ENCODE assay signal across 8 mouse cellular contexts in the genomic region with DNA sequence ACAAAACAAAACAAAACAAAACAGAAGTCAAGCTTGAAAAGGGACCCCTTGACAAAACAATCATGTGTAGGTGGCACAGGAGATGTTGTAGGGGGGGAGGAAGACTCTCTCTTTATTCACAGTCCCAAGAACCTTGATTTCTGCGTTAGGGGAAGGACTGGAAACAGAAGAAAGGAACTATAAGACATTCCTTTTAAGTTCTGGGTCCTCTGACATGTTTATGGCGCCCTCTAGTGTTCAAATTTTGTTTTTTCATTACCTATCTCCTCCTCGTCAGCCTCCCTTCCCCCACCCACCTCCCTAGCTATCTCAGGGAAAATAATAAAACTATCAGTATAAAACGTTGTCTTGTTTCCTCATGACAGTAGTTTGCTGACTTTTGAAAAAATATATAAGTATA. TPM values are rescaled to one million over a fixed set of nuclear protein-coding genes. Genes with fewer than 3 reads are reported as not detected.
DNase-seq lines count a peak whose midpoint lies in the region; ATAC-seq and TF ChIP-seq lines count a peak whose summit lies in the region.

No protein-coding gene starts in this region.

- H3K4me2 ChIP-seq in forebrain, embryonic 16.5 days (ENCODE audit: low read length), result no peak overlapping the region
- H3K4me2 ChIP-seq in forebrain, embryonic 15.5 days (replicated peaks), result no peak overlapping the region
- peak overlapping the region; percentile 39; the same call in 1 of the 2 replicates for H3K4me2 ChIP-seq in kidney, postnatal 0 days (ENCODE audit: low read length)
- no peak overlapping the region for H3K4me2 ChIP-seq in neural tube, embryonic 13.5 days

- no peak overlapping the region for H3K4me3 ChIP-seq in forebrain, embryonic 16.5 days (replicated peaks; ENCODE audit: low read length)
- no peak overlapping the region for H3K4me3 ChIP-seq in forebrain, embryonic 15.5 days
- H3K4me3 ChIP-seq in kidney, postnatal 0 days (replicated peaks; ENCODE audit: low read depth, low read length), result no peak overlapping the region
- H3K4me3 ChIP-seq in neural tube, embryonic 13.5 days, result no peak overlapping the region

- no peak overlapping the region for H3K27ac ChIP-seq in forebrain, embryonic 16.5 days (ENCODE audit: low read length)
- no peak overlapping the region for H3K27ac ChIP-seq in forebrain, embryonic 15.5 days (replicated peaks)
- H3K27ac ChIP-seq in kidney, postnatal 0 days, result no peak overlapping the region
- no peak overlapping the region for H3K27ac ChIP-seq in neural tube, embryonic 13.5 days (replicated peaks)

- no peaks in the 10 kb centered on the region for H3K9me3 ChIP-seq in forebrain, embryonic 16.5 days (ENCODE audit: control insufficient read depth, low read length)
- H3K9me3 ChIP-seq in forebrain, embryonic 15.5 days, result no peaks in the 10 kb centered on the region
- H3K9me3 ChIP-seq in kidney, postnatal 0 days (replicated peaks; ENCODE audit: low read length), result no peaks in the 10 kb centered on the region
- H3K9me3 ChIP-seq in neural tube, embryonic 13.5 days, result no peaks in the 10 kb centered on the region

- peak; percentile 92 for TF ChIP-seq CTCF in kidney, postnatal 0 days (IDR thresholded peaks at IDR 0.05; ENCODE audit: low read depth)

- WGBS in forebrain, embryonic 16.5 days, result 0% methylated on average over 4 of the region's 4 CpGs
- 0% methylated on average over 4 of the region's 4 CpGs for WGBS in forebrain, embryonic 15.5 days
- 3% methylated on average over 4 of the region's 4 CpGs for WGBS in kidney, postnatal 0 days
- under 1% methylated on average over 4 of the region's 4 CpGs for WGBS in neural tube, embryonic 13.5 days

- H3K36me3 ChIP-seq in forebrain, embryonic 16.5 days (ENCODE audit: control insufficient read depth, insufficient read depth), result no peaks in the 10 kb centered on the region
- no peaks in the 10 kb centered on the region for H3K36me3 ChIP-seq in forebrain, embryonic 15.5 days
- no peaks in the 10 kb centered on the region for H3K36me3 ChIP-seq in kidney, postnatal 0 days (ENCODE audit: insufficient read depth, low read length)
- no peaks in the 10 kb centered on the region for H3K36me3 ChIP-seq in neural tube, embryonic 13.5 days

- ATAC-seq in forebrain, embryonic 16.5 days, result peak; percentile 79
- no peak; the same call in 1 of the 2 replicates for ATAC-seq in forebrain, embryonic 15.5 days (replicated peaks)
- no peak for ATAC-seq in kidney, postnatal 0 days (replicated peaks; ENCODE audit: low FRiP score, low read depth)
- ATAC-seq in neural tube, embryonic 13.5 days (ENCODE audit: low read depth), result peak; percentile 50; the same call in 1 of the 2 replicates

- peak; percentile 7 for DNase-seq in right cerebral cortex, postnatal 4 days
- no peak for DNase-seq in right cerebral cortex, adult 2 months (ENCODE audit: low spot score in 2 of 2)
- DNase-seq in embryo, embryonic 11.5 days (ENCODE audit: low read depth, low spot score), result peak; percentile 46
- peak; percentile 90 for DNase-seq in kidney, postnatal 0 days (ENCODE audit: low spot score)
- no peak for DNase-seq in frontal cortex, postnatal 36 days (ENCODE audit: low spot score in 2 of 2)

- H3K27me3 ChIP-seq in forebrain, embryonic 16.5 days (replicated peaks; ENCODE audit: control insufficient read depth, insufficient read depth, low read length), result no peaks in the 10 kb centered on the region
- H3K27me3 ChIP-seq in forebrain, embryonic 15.5 days, result no peaks in the 10 kb centered on the region
- H3K27me3 ChIP-seq in kidney, postnatal 0 days (ENCODE audit: insufficient read depth, low read length), result no peaks in the 10 kb centered on the region
- H3K27me3 ChIP-seq in neural tube, embryonic 13.5 days, result no peaks in the 10 kb centered on the region

- H3K9ac ChIP-seq in forebrain, embryonic 16.5 days (replicated peaks; ENCODE audit: low read depth, low read length), result no peak overlapping the region
- no peak overlapping the region for H3K9ac ChIP-seq in forebrain, embryonic 15.5 days (replicated peaks)
- no peak overlapping the region for H3K9ac ChIP-seq in kidney, postnatal 0 days (ENCODE audit: low read depth, low read length)
- no peak overlapping the region for H3K9ac ChIP-seq in neural tube, embryonic 13.5 days

- no peaks in the 10 kb centered on the region for H3K4me1 ChIP-seq in forebrain, embryonic 16.5 days (replicated peaks; ENCODE audit: control insufficient read depth, insufficient read depth, low read length)
- H3K4me1 ChIP-seq in forebrain, embryonic 15.5 days, result no peaks in the 10 kb centered on the region
- no peaks in the 10 kb centered on the region for H3K4me1 ChIP-seq in kidney, postnatal 0 days (replicated peaks; ENCODE audit: insufficient read depth, low read length)
- no peaks in the 10 kb centered on the region for H3K4me1 ChIP-seq in neural tube, embryonic 13.5 days (replicated peaks)

RNA-seq across cellular contexts. Expression of a gene that starts 42.1 kb away (rescaled TPM):
- polyA plus RNA-seq in forebrain, embryonic 16.5 days (2015; fragmentation: Nextera tagmentation; extraction: Ambion mirVana), result not detected in 2 replicates
- not detected in 2 replicates for polyA plus RNA-seq in forebrain, embryonic 15.5 days (2015; fragmentation: Nextera tagmentation; extraction: Ambion mirVana)
- polyA plus RNA-seq in kidney, postnatal 0 days (2015; fragmentation: Nextera tagmentation; extraction: Ambion mirVana), result 0.09 TPM in 1 of 2 replicates, not detected in the other
- not detected in 2 replicates for polyA plus RNA-seq in neural tube, embryonic 13.5 days (2015; fragmentation: Nextera tagmentation; extraction: Ambion mirVana)

Comparison
In these comparisons a context has a peak if more than half of its experiments do, and no peak if none do; other contexts are left out.
1. ATAC-seq: peak in forebrain, embryonic 16.5 days (single experiment) and neural tube, embryonic 13.5 days (single experiment); none in forebrain, embryonic 15.5 days (single experiment) and kidney, postnatal 0 days (single experiment).
2. DNase-seq: peak in right cerebral cortex, postnatal 4 days (single experiment), embryo, embryonic 11.5 days (single experiment) and kidney, postnatal 0 days (single experiment); none in right cerebral cortex, adult 2 months (0 of 2) and frontal cortex, postnatal 36 days (0 of 2).